Mouse (Mus musculus) liver, adult 2 months (tissue): ENCODE data around the gene Foxn2. TPM values are rescaled to one million over a fixed set of nuclear protein-coding genes. Genes with fewer than 3 reads are reported as not detected.

Experiments used
- DNase-seq: peaks from one replicate; pipeline ENCODE4 v3.0.0-alpha.2; 2011; ENCODE audit warnings: low read depth, low spot score; ENCODE audit errors: extremely low read depth
- H3K27ac ChIP-seq: fragments of 200-500 bp; replicated peaks from 2 replicates; pipeline ENCODE4 v1.5.1; 2012; ENCODE audit warnings: low read depth, mild to moderate bottlenecking, control low read depth, inconsistent platforms, low read length; ENCODE audit not compliant: insufficient read depth
- H3K27me3 ChIP-seq: fragments of 200-500 bp; 2 replicates; pipeline ENCODE4 v1.6.1; 2012; ENCODE audit warnings: mild to moderate bottlenecking, moderate library complexity, low read length, inconsistent platforms; ENCODE audit not compliant: control insufficient read depth, insufficient read depth
- H3K36me3 ChIP-seq: fragments of 200-500 bp; 2 replicates; pipeline ENCODE4 v1.6.1; 2012; ENCODE audit warnings: low read length, inconsistent platforms; ENCODE audit not compliant: control insufficient read depth, insufficient read depth
- H3K4me1 ChIP-seq: fragments of 200-500 bp; 2 replicates; pipeline ENCODE4 v1.6.1; 2011; ENCODE audit warnings: low read length; ENCODE audit not compliant: control insufficient read depth, insufficient read depth
- H3K4me3 ChIP-seq: fragments of 200-500 bp; 2 replicates; pipeline ENCODE4 v1.5.1; 2011; ENCODE audit warnings: low read depth, mild to moderate bottlenecking, control low read depth, low read length, moderate library complexity; ENCODE audit not compliant: insufficient read depth
- H3K79me2 ChIP-seq: fragments of 200-500 bp; 2 replicates; pipeline ENCODE4 v1.6.1; 2012; ENCODE audit warnings: inconsistent platforms, mild to moderate bottlenecking, low read length, moderate library complexity; ENCODE audit not compliant: control insufficient read depth, insufficient read depth
- H3K9ac ChIP-seq: fragments of 200-500 bp; 2 replicates; pipeline ENCODE4 v1.6.1; 2012; ENCODE audit warnings: low read depth, mild to moderate bottlenecking, control low read depth, inconsistent platforms, low read length
- CTCF ChIP-seq: fragments of 200-500 bp; IDR thresholded peaks from 2 replicates; pipeline ENCODE4 v1.5.1; 2011; ENCODE audit warnings: low read depth, low read length, control low read depth
- POLR2A ChIP-seq: fragments of 200-500 bp; IDR thresholded peaks from 2 replicates; pipeline ENCODE4 v1.6.1; 2011; ENCODE audit warnings: low read length, control low read depth; ENCODE audit not compliant: insufficient read depth; ENCODE audit errors: extremely low read depth
- WGBS: fragments of 180-500 bp; shearing (Covaris S2); methylation state at CpG from one replicate; pipeline ENCODE4 v1.1.7; 2018; 5-methylcytosine and 5-hydroxymethylcytosine counted together
- polyA plus RNA-seq: library from polyadenylated mRNA; depleted of rRNA; stranded (reverse); fragments of >200 nt; gene quantifications from 2 replicates; pipeline ENCODE4 v1.2.3, GENCODE M21; 2012
- total RNA-seq: library from RNA; depleted of rRNA; stranded (reverse); fragments of >200 nt; gene quantifications from 2 replicates; pipeline ENCODE4 v1.2.3, GENCODE M21; 2014

The Foxn2 gene
- total and polyA plus RNA-seq, 2 experiments, result 2.9 to 12.3 TPM

GRCm38 (mm10) chr17:88479040-88479439 is 38.5 kb downstream of the Foxn2 start:
- no peaks in the 10 kb centered on the region for H3K4me1 ChIP-seq
- no peak overlapping the region for H3K4me3 ChIP-seq
- no peaks in the 10 kb centered on the region for H3K27me3 ChIP-seq
- DNase-seq, result no peak
- H3K36me3 ChIP-seq, result peaks cover 4% of the 10 kb centered on the region; the same call in 1 of the 2 replicates
- H3K79me2 ChIP-seq, result peaks cover 9% of the 10 kb centered on the region; the same call in 1 of the 2 replicates
- TF ChIP-seq POLR2A, result no peak
- no peak for TF ChIP-seq CTCF
- H3K9ac ChIP-seq, result no peak overlapping the region
- 93% methylated on average over 13 of the region's 13 CpGs for WGBS
- H3K27ac ChIP-seq, result no peak overlapping the region

- TF ChIP-seq CTCF (no peak), POLR2A (no peak)
- H3K27me3 ChIP-seq, result no peaks in the 10 kb centered on the region
- WGBS, result 89% methylated on average over 10 of the region's 10 CpGs
These were observed 39.9 kb downstream of the Foxn2 start for GRCm38 (mm10) chr17:88480369-88480768.

DNA sequence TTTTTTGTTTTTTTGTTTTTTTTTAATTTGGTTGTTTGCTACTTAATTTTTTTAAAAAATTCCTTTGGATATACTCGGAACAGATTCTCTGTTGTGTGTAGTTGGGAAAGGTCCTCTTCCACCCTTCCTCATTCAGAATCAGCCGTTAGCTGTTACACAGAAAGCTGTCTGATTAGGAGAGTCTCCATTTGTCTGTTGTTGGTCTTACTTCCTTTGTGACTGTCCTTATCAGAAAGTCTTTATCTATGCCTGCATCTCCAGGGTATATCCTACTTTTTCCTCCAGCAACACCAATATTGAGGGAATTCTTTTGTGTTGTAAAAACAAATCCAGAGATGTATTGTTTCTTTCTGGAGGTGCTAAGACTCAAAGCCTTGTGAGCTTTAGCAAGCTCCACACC is 40.6 kb downstream of the Foxn2 start:
- TF ChIP-seq POLR2A, result no peak
- TF ChIP-seq CTCF, result no peak
- DNase-seq, result no peak
- peaks cover 6% of the 10 kb centered on the region for H3K36me3 ChIP-seq
- no peak overlapping the region for H3K9ac ChIP-seq
- H3K27ac ChIP-seq, result no peak overlapping the region
- H3K4me3 ChIP-seq, result no peak overlapping the region
- H3K4me1 ChIP-seq, result no peaks in the 10 kb centered on the region; the same call in 1 of the 2 replicates
- peaks cover 9% of the 10 kb centered on the region; the same call in 1 of the 2 replicates for H3K79me2 ChIP-seq
- H3K27me3 ChIP-seq, result no peaks in the 10 kb centered on the region
- 84% methylated on average over 2 of the region's 2 CpGs for WGBS

More at GRCm38 (mm10) chr17:88480369-88480768, 39.9 kb downstream of the Foxn2 start:
- Histone ChIP-seq H3K4me3 (no peak overlapping the region), H3K79me2 (peaks cover 9% of the 10 kb centered on the region; the same call in 1 of the 2 replicates), H3K27ac (no peak overlapping the region), H3K4me1 (no peaks in the 10 kb centered on the region; the same call in 1 of the 2 replicates), H3K9ac (no peak overlapping the region), H3K36me3 (peaks cover 4% of the 10 kb centered on the region)
- DNase-seq, result no peak

GRCm38 (mm10) chr17:88481587-88481986 is 41.1 kb downstream of the Foxn2 start:
- 97% methylated on average over 3 of the region's 3 CpGs for WGBS
- no peak overlapping the region for H3K4me3 ChIP-seq

GRCm38 (mm10) chr17:88484539-88484938 is 44.0 kb downstream of the Foxn2 start:
- Histone ChIP-seq H3K27me3 (no peaks in the 10 kb centered on the region), H3K4me3 (no peak overlapping the region), H3K27ac (no peak overlapping the region), H3K9ac (no peak overlapping the region), H3K4me1 (no peaks in the 10 kb centered on the region; the same call in 1 of the 2 replicates), H3K36me3 (peaks cover 6% of the 10 kb centered on the region), H3K79me2 (no peaks in the 10 kb centered on the region; the same call in 1 of the 2 replicates)
- WGBS, result 93% methylated on average over 11 of the region's 11 CpGs
- TF ChIP-seq POLR2A (no peak), CTCF (no peak)
- no peak for DNase-seq

More at GRCm38 (mm10) chr17:88481587-88481986, 41.1 kb downstream of the Foxn2 start:
- H3K9ac ChIP-seq, result no peak overlapping the region
- H3K79me2 ChIP-seq, result peaks cover 8% of the 10 kb centered on the region; the same call in 1 of the 2 replicates
- no peaks in the 10 kb centered on the region; the same call in 1 of the 2 replicates for H3K4me1 ChIP-seq
- no peak overlapping the region for H3K27ac ChIP-seq
- DNase-seq, result no peak
- peaks cover 4% of the 10 kb centered on the region for H3K36me3 ChIP-seq
- TF ChIP-seq CTCF, result no peak
- TF ChIP-seq POLR2A, result no peak
- no peaks in the 10 kb centered on the region for H3K27me3 ChIP-seq

DNA sequence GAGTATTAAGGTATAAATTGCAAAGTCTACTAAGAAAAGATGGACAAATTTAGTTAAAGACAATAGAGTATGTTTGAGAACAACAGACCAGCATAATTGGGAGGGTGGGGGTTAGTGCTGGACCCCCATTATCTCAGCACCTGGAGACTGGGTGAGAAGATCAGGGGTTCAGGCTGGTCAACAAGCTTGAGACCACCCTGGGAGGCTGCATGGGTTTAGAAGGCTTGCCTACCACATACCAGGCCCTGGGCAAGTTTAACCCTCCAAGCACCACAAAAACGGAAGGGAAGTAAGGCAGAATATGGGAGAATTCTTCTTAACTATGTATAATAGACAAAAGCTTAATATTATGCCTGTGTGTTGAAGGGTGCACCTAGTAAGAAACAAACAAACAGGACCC is 44.4 kb downstream of the Foxn2 start:
- no peak overlapping the region for H3K27ac ChIP-seq
- no peak overlapping the region for H3K4me3 ChIP-seq
- 97% methylated on average over 1 of the region's 1 CpGs for WGBS
- no peak overlapping the region for H3K9ac ChIP-seq
- TF ChIP-seq CTCF, result no peak
- TF ChIP-seq POLR2A, result no peak
- no peaks in the 10 kb centered on the region for H3K27me3 ChIP-seq
- no peaks in the 10 kb centered on the region; the same call in 1 of the 2 replicates for H3K4me1 ChIP-seq
- DNase-seq, result no peak
- peaks cover 6% of the 10 kb centered on the region for H3K36me3 ChIP-seq
- H3K79me2 ChIP-seq, result no peaks in the 10 kb centered on the region; the same call in 1 of the 2 replicates
